Mouse (Mus musculus) cerebellum, postnatal 4 days (tissue): ENCODE results near the gene Glycam1.
"Not testable (repeated sequence)": the region's sequence is repeated elsewhere in the genome, so short reads cannot be mapped to it uniquely, and the experiment has no call there.

ENCODE experiments used
- DNase-seq, 2 experiments: peaks; one replicate each; pipeline ENCODE4 v3.0.0; 2022; ENCODE audit warnings: low spot score in 2 of 2, mixed read lengths in 1 of 2

The Glycam1 gene

DNA sequence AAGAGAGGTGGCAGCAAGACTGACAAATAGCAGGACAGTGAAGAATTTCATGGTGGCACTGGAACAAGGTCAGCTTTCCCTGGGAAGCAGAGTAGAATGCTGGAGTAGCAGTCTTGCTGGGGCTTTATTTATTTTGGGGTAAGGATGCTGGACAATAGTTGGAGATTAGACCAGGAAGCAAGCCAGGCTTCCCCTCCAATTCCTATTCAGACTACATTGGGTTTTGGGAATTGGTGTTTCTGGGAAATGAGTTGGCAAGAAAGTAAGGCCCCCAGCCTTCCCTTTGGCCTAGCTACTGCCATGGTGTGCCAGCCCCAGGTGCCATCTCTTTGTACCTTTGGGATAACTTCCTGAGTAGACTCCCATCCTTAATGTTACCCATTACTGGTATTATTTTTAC lies at the start of gene Glycam1:
Gene Glycam1 (minus strand): TSS at position 101 of the 400 bp plus-strand sequence.
- no peak for DNase-seq

DNA sequence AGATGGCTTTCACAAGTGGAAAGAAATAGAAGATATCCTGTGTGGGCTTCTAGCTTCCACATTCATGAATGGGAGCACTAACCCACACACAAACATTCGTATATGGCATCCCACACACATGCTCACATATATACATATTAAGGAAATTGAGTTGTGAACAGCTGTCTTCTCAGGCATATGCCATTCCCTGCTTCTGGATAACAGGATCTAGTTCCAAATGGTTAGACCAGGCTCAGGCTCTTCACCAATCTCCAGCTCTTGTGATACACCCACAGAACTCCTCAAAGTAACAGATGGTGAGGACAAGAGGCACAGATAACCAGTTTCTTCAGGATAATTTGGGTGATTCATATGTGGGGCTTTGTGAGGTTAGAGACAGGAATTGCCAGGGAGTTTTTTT lies 39.6 kb upstream of the Glycam1 start:
- DNase-seq: no peak

- no peak for DNase-seq
These were observed 25.9 kb upstream of the Glycam1 start for GRCm38 (mm10) chr15:103590779-103591178.

DNA sequence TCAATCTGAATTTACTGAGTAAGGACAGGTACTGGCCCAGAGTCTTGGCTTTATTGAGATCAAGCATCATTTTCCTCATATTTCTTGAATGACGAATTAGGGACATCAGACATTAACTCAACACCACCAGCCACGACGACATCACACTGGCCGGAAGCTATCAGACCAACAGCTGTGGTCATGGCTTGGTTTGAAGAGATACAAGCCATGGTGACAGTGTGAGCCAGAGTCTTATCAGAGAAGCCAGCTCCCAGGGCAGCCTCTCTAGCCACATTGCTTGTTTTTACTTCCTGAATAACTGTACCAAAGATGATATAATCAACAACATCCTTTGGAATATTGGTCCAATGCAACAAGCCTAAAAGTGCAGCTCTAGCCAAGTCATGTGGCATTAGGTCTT lies 22.9 kb upstream of the Glycam1 start:
- not testable (repeated sequence) for DNase-seq

GRCm38 (mm10) chr15:103585876-103586275 lies 21.0 kb upstream of the Glycam1 start:
- no peak for DNase-seq

DNA sequence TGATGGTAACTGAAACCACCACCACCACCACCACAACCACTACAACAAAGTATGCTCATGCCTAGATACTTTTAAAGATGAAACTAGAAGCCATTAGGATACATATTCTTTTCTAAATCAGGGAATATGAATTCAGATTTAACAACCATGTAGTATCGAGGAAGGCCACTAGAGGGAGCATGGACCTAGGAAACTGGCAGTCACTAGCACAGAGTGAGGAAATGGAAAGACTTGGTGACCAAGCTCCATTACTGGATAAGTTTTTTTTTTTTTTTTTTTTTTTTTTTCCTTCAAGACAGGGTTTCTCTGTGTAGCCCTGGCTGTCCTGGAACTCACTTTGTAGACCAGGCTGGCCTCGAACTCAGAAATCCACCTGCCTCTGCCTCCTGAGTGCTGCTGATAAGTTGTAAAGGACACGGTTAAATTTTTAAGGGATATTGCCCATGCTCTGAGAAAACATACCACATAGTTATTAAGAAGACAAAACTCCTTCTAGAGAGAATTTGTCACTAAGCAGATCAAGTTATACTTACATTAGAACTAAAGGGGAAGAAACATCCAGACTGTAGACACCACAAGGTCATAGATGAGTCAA lies 12.7 kb downstream of the Glycam1 start:
- DNase-seq: peak in 1 of 2 experiments; percentile 59

GRCm38 (mm10) chr15:103551053-103551452 lies 13.8 kb downstream of the Glycam1 start:
- no peak for DNase-seq

DNA sequence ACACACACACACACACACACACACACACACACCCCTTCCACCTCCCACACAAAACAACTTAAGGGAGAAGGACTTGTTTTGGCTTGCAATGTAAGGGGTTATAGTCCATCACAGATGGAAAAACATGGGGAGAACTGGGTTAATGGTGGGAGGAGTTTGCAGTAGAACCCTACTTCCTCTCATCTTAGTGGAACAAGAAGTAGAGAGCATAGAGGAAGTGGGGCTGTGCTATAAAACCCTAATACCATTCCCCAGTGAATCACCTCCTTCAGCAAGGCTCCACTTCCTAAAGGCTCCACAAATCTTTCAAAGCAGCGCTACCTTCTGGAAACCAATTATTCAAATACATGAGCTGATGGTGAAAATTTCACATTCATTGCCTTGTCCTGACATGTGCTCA lies 15.4 kb downstream of the Glycam1 start:
- DNase-seq: no peak

DNA sequence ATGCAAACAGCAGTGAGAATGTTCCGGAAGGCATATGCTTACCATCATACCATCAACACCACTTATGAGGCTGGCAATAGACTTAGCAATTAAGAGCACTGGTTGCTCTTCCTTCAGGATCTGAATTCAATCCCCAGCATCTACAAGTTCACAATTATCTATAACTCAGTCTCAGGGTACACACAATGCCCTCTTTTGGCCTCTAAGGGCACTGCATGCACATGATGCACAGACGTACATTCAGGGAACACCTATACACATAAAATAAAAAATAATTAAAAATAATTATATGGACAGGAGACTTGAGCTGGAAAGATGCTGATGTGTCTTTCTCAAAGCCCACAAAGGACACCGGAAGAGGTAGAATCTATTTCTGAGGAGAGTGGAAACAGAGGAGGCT lies 16.9 kb downstream of the Glycam1 start:
- DNase-seq: no peak

DNA sequence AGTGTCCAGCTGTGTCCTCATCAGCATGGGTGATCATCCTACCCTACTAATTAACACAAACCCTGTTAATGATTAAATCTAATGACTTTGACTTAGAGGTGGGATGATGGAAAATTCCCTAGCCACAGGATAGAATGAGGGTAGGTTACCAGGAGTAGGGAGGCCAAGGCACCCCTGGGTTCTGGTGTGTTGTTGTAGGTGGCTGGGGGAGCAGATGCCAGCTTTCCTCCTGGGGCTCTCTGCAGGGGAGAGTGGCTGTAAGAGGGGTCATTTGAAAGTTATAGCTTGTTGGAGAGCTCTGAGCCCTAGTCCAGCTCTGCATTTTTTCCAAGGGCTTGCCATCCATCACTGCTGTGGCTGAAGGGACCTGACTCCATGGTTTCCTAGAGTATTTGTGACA lies 22.4 kb downstream of the Glycam1 start:
- no peak for DNase-seq

DNA sequence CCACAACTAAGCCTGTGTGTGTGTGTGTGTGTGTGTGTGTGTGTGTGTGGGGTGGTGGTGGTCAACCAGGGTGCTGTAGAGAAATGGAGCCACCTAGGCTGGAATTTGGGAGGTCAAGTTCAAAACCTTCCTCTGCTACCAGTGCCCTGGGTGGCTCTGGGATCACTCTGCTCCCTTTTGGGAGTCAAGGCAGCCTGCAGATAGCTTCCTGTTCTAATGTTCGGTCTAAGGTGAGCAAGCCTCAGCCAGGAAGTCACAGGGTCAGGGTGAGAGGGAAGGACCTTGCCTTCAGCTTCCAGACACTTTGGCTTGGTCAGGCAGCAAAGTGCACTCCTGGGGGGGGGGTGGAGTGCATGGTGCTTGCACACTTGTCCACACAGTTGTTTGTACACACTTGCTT lies 24.2 kb downstream of the Glycam1 start:
- no peak for DNase-seq

GRCm38 (mm10) chr15:103539259-103539658 lies 25.6 kb downstream of the Glycam1 start:
- DNase-seq: no peak

DNA sequence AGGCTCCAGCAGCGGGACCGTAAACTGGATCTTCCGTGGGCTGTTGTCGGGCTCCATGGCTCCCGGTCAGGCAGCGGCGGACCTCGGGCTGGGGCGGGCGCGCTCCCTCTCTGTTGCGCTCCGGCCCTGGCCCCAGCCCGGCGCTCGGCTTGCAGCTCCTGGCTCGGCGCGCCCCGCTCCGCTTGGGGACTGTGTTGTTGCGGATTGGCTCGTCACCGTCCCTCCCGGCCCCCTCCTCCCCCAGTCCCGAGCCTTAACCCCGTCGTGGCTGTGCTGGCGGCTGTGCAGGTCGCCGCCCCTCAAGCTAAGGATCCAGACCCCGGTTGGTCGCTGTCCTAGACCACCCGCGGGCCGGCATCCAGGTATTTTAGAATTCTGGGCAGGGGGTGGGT lies 27.1 kb downstream of the Glycam1 start, which contains the start of gene Ppp1r1a:
Gene Ppp1r1a (minus strand): TSS at position 182 of the 392 bp plus-strand sequence.
- peak; percentile 66 to 79 for DNase-seq

DNA sequence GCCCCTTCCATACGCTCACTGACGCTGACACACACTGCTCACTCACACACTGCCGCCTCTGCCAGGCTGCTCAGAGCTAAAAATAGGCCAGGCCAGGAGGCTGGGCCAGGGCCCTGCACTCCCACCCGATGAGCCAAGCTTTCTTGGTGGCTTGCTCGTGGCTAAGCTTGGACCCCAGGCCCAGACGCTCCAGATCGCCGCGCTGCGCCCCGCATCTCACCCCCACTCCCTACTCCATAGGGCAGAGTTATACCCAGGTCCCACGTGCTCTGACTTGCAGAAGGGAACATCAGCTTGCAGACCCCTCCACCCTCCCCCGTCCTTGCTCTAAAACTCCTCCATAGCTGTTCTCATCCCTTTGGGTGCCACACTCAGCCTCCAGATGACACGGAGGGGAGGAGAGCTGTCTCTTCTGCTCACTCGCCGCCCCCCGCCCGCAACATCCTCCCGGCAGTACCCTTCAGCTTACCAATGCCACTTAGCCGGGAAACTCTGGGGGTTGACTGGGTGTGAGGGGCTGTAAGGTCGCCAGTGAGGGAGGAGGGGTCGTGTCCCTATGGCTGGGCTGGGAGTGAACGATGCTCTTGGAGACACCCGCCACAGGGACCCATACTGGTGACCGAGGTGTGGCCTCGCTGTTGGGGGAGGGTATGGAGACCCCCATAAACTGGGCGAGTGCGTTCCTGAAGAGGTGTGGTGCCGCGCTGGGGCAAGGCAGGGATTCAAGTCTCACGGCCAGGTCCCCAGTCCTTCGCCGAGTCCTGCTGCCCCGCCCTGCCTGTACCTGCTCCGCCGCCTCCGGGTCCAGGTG lies 27.7 kb downstream of the Glycam1 start:
- DNase-seq: no peak

DNA sequence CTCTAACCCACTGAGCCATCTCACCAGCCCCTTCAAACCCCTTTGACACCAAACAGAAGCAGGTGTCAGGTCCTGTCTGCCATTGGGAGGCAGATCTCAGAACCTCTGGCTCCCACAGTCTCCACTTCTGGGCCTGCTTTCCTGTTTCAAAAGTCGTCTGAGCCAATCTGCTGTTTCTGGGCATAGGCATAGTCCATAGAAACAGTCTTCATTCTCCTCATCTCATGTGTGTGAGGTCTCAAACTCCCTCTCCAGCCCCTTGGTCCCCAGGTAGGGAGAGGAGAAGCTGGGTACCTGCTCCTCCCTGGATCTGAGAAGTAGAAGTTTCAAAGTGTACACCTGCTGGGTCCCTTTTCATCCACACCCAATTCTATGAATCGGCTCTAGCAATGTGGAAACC lies 28.4 kb downstream of the Glycam1 start:
- peak in 1 of 2 experiments; percentile 10 for DNase-seq

- peak in 1 of 2 experiments; percentile 8 for DNase-seq
These were observed 29.1 kb downstream of the Glycam1 start for GRCm38 (mm10) chr15:103535786-103536185.

- no peak for DNase-seq
These were observed 29.9 kb downstream of the Glycam1 start for GRCm38 (mm10) chr15:103535030-103535429.

- DNase-seq: peak in 1 of 2 experiments; percentile 19
These were observed 30.7 kb downstream of the Glycam1 start for GRCm38 (mm10) chr15:103534054-103534620.

DNA sequence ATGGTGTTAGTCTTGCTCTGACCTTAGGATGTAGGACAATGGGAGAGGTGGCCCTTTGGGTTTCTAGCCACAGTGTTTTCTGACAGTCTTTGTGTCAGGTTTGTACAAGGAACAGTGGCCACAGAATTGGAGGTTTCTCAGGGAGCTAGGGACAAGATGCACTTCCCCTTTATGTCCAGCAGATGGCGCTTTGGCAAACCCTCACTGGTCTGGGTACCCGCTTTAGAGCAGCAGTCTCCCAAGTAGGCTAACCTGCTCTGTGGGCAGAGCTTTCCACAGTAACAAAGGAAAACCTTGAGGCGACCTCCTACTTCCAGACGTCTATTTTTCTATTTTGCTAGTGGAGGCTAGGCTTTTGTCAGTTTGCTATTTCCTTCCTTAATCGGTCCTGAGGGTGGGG lies 34.5 kb downstream of the Glycam1 start:
- peak; percentile 42 to 62 for DNase-seq

DNA sequence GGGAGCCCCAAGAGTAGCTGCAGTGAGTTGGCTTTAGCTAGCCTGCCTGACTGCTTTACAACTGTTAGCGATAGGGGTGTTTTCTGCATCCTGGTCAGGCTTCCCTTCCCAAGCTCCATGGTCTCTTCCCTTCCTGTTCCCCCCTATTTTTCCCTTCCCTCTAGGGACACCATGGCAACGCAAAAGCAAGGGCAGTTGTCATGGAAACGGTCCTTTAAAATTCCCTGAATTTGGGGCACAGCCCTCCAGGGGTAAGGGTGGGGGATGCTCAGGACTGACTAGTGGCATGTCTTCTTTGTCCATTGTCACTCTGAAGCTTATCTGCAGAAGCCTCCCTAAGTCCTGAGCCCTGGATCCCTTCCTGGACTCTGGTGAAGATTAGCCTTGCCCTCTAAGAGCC lies 41.7 kb downstream of the Glycam1 start:
- no peak for DNase-seq

DNA sequence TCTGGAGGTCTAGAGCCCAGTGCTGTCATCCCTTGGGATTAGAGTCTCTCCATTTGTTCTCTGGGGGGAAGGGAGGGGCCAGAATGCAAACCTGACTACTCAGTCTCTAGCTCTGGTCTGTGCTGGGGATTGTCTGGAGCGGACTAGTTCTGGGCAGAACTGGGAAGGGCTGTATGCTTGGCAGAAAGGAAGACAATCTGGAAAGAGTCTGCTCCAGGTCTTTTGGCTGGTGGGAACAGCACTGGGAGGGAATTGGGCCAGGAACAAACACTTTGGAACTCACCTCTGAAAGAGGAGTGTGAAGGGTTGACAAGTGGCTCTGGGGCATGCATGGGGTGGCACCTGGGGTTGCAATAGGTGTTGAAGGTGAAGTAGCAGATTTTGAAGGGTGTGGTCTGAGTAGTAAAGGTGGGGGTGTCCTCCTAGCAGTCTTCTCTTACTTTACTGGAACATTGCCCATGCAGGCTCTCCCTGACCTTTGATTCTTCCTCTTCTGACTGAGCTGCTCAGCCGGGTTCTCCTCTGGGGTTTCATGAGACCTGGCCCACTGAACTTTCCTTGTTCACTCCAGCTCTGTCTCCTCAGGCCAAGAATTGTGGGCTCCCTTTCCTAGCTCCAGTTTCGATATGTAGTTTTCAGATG lies 42.3 kb downstream of the Glycam1 start:
- DNase-seq: no peak
